Mouse (Mus musculus) activated CD4-positive, CD25-positive, alpha-beta regulatory T cell, adult 9 weeks (primary cell): Measurements from ENCODE around the gene Acbd6. TPM values are rescaled to one million over a fixed set of nuclear protein-coding genes. Genes with fewer than 3 reads are reported as not detected.

Experiments
- polyA plus RNA-seq: library from polyadenylated mRNA; unstranded; fragments of 100-300 nt; shearing (Covaris generic); gene quantifications from one replicate; pipeline ENCODE4 v1.2.1, GENCODE M21; 2017

Acbd6 gene
- 15.1 TPM for polyA plus RNA-seq

GRCm38 (mm10) chr1:155558012-155558842, at the start of gene Acbd6:
Gene Acbd6, plus strand, starts transcription at chr1:155558120.

Other genes with a start within 250 kb of the Acbd6 start
- gene Xpr1, start 140.7 kb upstream of the Acbd6 start, polyA plus RNA-seq, result 44.2 TPM
- not detected for gene Lhx4, start 193.6 kb downstream of the Acbd6 start, polyA plus RNA-seq